Mouse (Mus musculus) hindbrain, embryonic 12.5 days (tissue): ENCODE results near the gene Olfr649. TPM values are rescaled to one million over a fixed set of nuclear protein-coding genes. Genes with fewer than 3 reads are reported as not detected.
A peak's percentile ranks its signal among the peaks of the same experiment; 100 is the strongest.

Experiments
- ATAC-seq: fragments of 200-750 bp; cut with Nextera tagmentation; 2 replicates; pipeline ENCODE4 v1.8.0; 2017; ENCODE audit warnings: moderate TSS enrichment; ENCODE audit not compliant: low FRiP score
- H3K27ac ChIP-seq: fragments of 300-500 bp; sonication (generic); 2 replicates; pipeline ENCODE4 v1.5.1; 2016; ENCODE audit warnings: mild to moderate bottlenecking
- H3K27me3 ChIP-seq: fragments of 300-500 bp; sonication (generic); 2 replicates; pipeline ENCODE4 v1.6.1; 2016; ENCODE audit warnings: mild to moderate bottlenecking
- H3K36me3 ChIP-seq: fragments of 300-500 bp; sonication (generic); 2 replicates; pipeline ENCODE4 v1.6.1; 2016; ENCODE audit warnings: mild to moderate bottlenecking
- H3K4me1 ChIP-seq: fragments of 300-500 bp; sonication (generic); 2 replicates; pipeline ENCODE4 v1.6.1; 2016
- H3K4me2 ChIP-seq: fragments of 300-500 bp; sonication (generic); replicated peaks from 2 replicates; pipeline ENCODE4 v1.6.1; 2016; ENCODE audit warnings: mild to moderate bottlenecking
- H3K4me3 ChIP-seq: fragments of 300-500 bp; sonication (generic); 2 replicates; pipeline ENCODE4 v1.5.1; 2016; ENCODE audit warnings: mild to moderate bottlenecking
- H3K9ac ChIP-seq: fragments of 300-500 bp; sonication (generic); 2 replicates; pipeline ENCODE4 v1.6.1; 2016; ENCODE audit warnings: mild to moderate bottlenecking, moderate library complexity
- H3K9me3 ChIP-seq: fragments of 300-500 bp; sonication (generic); replicated peaks from 2 replicates; pipeline ENCODE4 v1.6.1; 2016; ENCODE audit warnings: mild to moderate bottlenecking
- WGBS: fragments of 180-500 bp; shearing (Covaris S2); methylation state at CpG from one replicate; pipeline ENCODE4 v1.1.7; 2016; 5-methylcytosine and 5-hydroxymethylcytosine counted together
- polyA plus RNA-seq: library from polyadenylated mRNA; unstranded; fragments of >200 nt; fragmentation: Nextera tagmentation; extraction: Ambion mirVana; gene quantifications from 2 replicates; pipeline ENCODE4 v1.2.1, GENCODE M21; 2016

The Olfr649 gene
- polyA plus RNA-seq, result not detected in 2 replicates

DNA sequence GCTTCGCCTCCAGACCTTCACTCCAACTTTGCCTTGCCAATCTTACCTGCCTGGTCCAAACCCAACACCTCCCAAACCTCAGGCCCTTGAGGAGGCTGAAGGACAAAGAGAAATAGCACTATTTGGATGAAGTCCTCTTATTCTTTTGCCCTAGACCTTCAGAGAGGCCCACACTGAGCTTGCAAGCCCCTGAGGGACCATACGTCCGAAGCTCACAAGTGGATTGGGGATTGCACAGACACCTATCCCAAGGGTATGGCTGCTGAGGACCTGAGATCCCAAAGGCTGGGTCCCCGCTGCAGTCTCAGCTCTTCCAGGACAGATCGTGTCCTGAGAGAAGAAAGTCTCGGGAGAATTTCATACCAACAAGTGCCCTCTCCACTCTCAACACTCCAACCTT lies at the start of gene Olfr649:
Gene Olfr649 (minus strand): TSS at position 101 of the 400 bp plus-strand sequence.
- H3K9ac ChIP-seq, result no peak within 1 kb of the TSS
- H3K27ac ChIP-seq, result no peak within 1 kb of the TSS
- WGBS, result 87% methylated on average over 6 of the region's 6 CpGs
- H3K4me3 ChIP-seq, result no peak within 1 kb of the TSS
- no peaks in the 10 kb centered on the region for H3K36me3 ChIP-seq
- no peak for ATAC-seq
- no peak within 1 kb of the TSS for H3K4me2 ChIP-seq
- no peaks in the 10 kb centered on the region for H3K4me1 ChIP-seq
- H3K27me3 ChIP-seq, result no peaks in the 10 kb centered on the region
- H3K9me3 ChIP-seq, result no peaks in the 10 kb centered on the region

GRCm38 (mm10) chr7:104244287-104245181 lies 48.7 kb upstream of the Olfr649 start, which contains the start of gene Trim34a:
Gene Trim34a, plus strand, starts transcription at chr7:104244457.
- peak within 1 kb of the TSS; percentile 30 for H3K4me2 ChIP-seq
- WGBS, result 6% methylated on average over 13 of the region's 13 CpGs
- H3K27ac ChIP-seq, result no peak within 1 kb of the TSS

GRCm38 (mm10) chr7:104243616-104244015 lies 47.8 kb upstream of the Olfr649 start:
- 68% methylated on average over 1 of the region's 1 CpGs for WGBS

More at GRCm38 (mm10) chr7:104244287-104245181, 48.7 kb upstream of the Olfr649 start, which contains the start of gene Trim34a:
- Histone ChIP-seq H3K9ac (no peak within 1 kb of the TSS), H3K4me1 (no peaks in the 10 kb centered on the region), H3K36me3 (no peaks in the 10 kb centered on the region), H3K27me3 (no peaks in the 10 kb centered on the region), H3K9me3 (no peaks in the 10 kb centered on the region), H3K4me3 (peak within 1 kb of the TSS; percentile 26)
- no peak for ATAC-seq

DNA sequence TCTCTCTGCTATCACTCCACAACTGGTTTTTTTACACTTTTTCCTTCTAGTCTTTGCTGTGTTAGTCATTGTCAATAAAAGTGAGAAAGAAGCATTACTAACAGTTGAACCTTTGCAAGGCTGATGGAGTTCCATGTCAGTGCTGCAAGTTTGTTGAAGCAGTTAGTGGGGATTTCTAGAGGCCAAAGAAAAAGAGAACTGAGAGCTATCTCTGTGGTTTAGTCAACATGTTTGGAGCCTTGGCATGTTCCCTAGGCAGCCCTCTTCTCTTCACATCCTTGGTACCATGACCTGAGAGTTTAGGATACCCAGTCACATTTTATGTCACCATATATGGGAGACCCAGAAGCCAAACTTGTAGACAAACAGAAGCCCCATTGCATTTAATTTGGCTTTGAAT lies 45.1 kb upstream of the Olfr649 start:
- Histone ChIP-seq H3K4me3 (no peak overlapping the region), H3K9ac (no peak overlapping the region), H3K27me3 (no peaks in the 10 kb centered on the region), H3K4me1 (no peaks in the 10 kb centered on the region), H3K9me3 (no peaks in the 10 kb centered on the region), H3K27ac (no peak overlapping the region), H3K36me3 (no peaks in the 10 kb centered on the region), H3K4me2 (no peak overlapping the region)
- ATAC-seq, result no peak

More at GRCm38 (mm10) chr7:104243616-104244015, 47.8 kb upstream of the Olfr649 start:
- no peak overlapping the region for H3K9ac ChIP-seq
- ATAC-seq, result no peak
- H3K4me1 ChIP-seq, result no peaks in the 10 kb centered on the region
- no peaks in the 10 kb centered on the region for H3K27me3 ChIP-seq
- H3K4me2 ChIP-seq, result no peak overlapping the region
- no peak overlapping the region for H3K4me3 ChIP-seq
- no peaks in the 10 kb centered on the region for H3K9me3 ChIP-seq
- no peaks in the 10 kb centered on the region for H3K36me3 ChIP-seq
- H3K27ac ChIP-seq, result no peak overlapping the region

- H3K27ac ChIP-seq, result no peak overlapping the region
- no peaks in the 10 kb centered on the region for H3K9me3 ChIP-seq
- H3K4me1 ChIP-seq, result no peaks in the 10 kb centered on the region
- no peaks in the 10 kb centered on the region for H3K36me3 ChIP-seq
- no peak for ATAC-seq
- no peak overlapping the region for H3K9ac ChIP-seq
- H3K4me3 ChIP-seq, result no peak overlapping the region
- no peaks in the 10 kb centered on the region for H3K27me3 ChIP-seq
- H3K4me2 ChIP-seq, result no peak overlapping the region
- WGBS, result 36% methylated on average over 2 of the region's 2 CpGs
Observed at GRCm38 (mm10) chr7:104231203-104231602, 35.4 kb upstream of the Olfr649 start.

DNA sequence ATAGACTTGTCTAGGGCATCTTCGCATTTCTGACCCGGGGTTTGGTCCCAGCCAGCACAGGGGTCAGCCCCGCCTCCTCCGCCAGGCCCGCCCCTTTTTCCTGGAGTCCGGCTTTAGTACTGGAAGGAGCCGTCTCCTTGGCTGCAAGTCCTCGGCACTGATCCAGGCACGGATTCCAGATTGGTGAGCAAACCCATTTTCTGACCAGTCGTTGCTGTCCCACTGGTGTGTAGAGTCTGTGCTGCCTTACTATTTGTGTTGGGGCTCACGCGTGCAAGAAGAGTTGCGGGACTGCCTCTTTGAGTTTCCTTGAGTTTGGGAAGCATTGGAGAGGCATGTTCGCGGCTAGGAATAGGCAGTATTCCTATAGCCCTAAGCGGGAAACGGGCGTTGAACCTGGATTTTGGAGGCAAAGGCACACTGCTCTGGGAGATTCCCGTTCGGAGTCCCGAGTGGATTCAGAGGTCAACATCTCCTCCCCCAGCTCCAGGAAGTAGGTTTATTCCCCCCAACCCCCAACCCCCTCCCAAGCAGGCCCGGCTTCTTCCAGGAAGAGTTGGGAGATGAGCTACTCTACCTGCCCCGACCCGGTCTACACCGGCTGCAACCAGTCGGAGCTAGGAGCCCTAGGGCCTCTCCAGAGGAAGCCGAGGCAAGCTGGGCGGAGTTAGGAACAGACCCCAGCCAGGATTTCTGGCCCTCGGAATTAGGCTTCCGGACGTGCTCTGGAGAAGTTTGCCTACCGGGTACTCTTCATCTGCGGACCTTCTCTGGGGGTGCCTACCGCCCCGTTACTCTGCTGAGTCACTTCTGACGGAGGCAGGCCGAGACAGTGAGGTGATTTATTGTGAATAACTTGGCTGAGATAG lies 23.1 kb upstream of the Olfr649 start, which contains the start of gene Trim6:
Gene Trim6 (plus strand): TSS at position 93 of the 869 bp plus-strand sequence.
- 3% methylated on average over 37 of the region's 37 CpGs for WGBS
- Histone ChIP-seq H3K36me3 (no peaks in the 10 kb centered on the region), H3K4me2 (peak within 1 kb of the TSS; percentile 52), H3K4me1 (peaks cover 8% of the 10 kb centered on the region), H3K9me3 (no peaks in the 10 kb centered on the region), H3K27me3 (no peaks in the 10 kb centered on the region; the same call in 1 of the 2 replicates), H3K4me3 (peak within 1 kb of the TSS; percentile 27), H3K9ac (peak within 1 kb of the TSS; percentile 24; the same call in 1 of the 2 replicates), H3K27ac (no peak within 1 kb of the TSS)
- ATAC-seq, result peak; percentile 73

DNA sequence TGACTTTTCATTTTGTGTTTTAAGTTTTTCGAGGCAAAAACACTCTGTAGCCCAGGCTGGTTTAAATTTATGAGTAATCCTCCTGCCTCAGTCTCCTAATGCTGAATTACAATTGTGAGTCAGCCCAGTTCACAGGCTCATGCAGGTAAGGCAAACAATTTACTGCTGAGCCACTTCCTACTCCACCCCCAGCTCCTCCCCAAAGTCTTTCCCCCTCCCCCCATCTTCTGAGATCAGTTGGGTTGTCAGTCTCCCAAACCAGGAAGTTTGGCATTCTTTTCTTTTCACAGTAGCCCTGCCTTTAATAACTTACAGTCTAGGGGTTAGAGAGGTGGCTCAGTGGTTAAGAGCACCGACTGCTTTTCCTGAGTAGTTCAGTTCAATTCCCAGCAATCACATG lies 22.1 kb upstream of the Olfr649 start:
- Histone ChIP-seq H3K9me3 (no peaks in the 10 kb centered on the region), H3K4me3 (no peak overlapping the region), H3K27ac (no peak overlapping the region), H3K9ac (no peak overlapping the region), H3K4me2 (no peak overlapping the region), H3K27me3 (no peaks in the 10 kb centered on the region; the same call in 1 of the 2 replicates), H3K4me1 (peaks cover 8% of the 10 kb centered on the region), H3K36me3 (no peaks in the 10 kb centered on the region)
- no peak for ATAC-seq
- 86% methylated on average over 2 of the region's 2 CpGs for WGBS

DNA sequence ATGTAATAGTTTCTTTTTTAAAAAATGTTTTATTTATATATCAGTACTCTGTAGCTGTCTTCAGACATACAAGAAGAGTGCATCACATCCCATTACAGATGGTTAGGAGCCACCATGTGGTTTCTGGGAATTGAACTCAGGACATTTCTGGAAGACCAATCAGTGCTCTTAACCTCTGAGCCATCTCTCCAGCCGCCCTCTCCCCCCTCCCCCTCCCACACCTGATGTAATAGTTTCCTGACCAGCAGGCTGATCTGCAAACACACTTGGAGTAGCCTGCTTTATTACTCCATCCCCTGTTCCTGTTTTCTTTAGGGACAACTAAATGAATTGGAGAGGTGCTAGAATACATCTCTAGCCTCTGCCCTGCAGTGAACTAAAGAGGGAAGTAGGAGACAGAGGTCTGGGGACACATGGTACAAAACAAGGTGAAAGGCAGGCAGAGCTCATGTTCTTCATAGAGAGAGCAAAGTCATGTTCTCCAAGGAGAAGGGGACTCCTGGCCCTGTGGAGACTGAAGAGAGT lies 20.3 kb upstream of the Olfr649 start:
- no peak overlapping the region for H3K27ac ChIP-seq
- H3K4me3 ChIP-seq, result no peak overlapping the region
- peaks cover 8% of the 10 kb centered on the region for H3K4me1 ChIP-seq
- H3K27me3 ChIP-seq, result no peaks in the 10 kb centered on the region; the same call in 1 of the 2 replicates
- no peaks in the 10 kb centered on the region for H3K9me3 ChIP-seq
- WGBS, result 50% methylated on average over 1 of the region's 1 CpGs
- H3K9ac ChIP-seq, result no peak overlapping the region
- no peak for ATAC-seq
- no peaks in the 10 kb centered on the region for H3K36me3 ChIP-seq
- H3K4me2 ChIP-seq, result no peak overlapping the region

DNA sequence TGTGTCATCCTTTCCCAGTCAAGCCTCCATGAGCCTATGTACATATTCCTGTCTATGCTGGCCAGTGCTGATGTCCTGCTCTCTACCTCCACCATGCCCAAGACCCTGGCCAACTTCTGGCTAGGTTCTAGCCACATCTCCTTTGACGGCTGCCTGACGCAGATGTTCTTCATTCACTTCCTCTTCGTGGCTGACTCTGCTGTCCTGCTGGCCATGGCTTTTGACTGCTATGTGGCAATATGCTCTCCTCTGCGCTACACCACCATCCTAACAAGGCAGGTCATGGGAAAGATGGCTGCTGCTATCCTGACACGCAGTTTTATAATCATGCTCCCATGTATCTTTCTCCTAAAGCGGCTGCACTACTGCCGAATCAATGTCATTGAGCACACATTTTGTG lies 10.4 kb upstream of the Olfr649 start:
- Histone ChIP-seq H3K4me2 (no peak overlapping the region), H3K4me3 (no peak overlapping the region), H3K9ac (no peak overlapping the region), H3K9me3 (no peaks in the 10 kb centered on the region), H3K27me3 (no peaks in the 10 kb centered on the region), H3K36me3 (no peaks in the 10 kb centered on the region), H3K27ac (no peak overlapping the region), H3K4me1 (no peaks in the 10 kb centered on the region)
- 90% methylated on average over 7 of the region's 7 CpGs for WGBS
- ATAC-seq, result no peak

DNA sequence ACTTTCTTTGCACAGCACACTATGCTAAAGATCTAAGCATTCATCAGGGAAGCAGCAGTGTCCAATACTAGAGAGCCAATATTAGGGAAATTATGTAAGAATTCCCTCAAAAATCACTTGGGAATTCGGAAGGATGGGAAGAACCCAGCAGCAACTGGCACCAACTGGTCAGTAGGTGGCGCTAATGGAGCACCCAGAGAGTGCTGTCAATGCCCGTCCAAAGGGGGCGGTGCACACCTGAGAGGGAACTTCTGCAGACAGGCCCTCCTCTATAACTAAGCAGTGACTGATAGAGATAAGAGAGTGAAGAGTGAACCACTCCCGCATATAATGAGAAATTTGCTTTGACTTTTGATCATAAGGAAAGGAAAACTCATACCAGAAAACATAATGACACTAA lies 4.0 kb upstream of the Olfr649 start:
- H3K4me2 ChIP-seq, result no peak overlapping the region
- no peak overlapping the region for H3K27ac ChIP-seq
- H3K36me3 ChIP-seq, result no peaks in the 10 kb centered on the region
- no peaks in the 10 kb centered on the region for H3K4me1 ChIP-seq
- no peak overlapping the region for H3K4me3 ChIP-seq
- WGBS, result 8% methylated on average over 5 of the region's 5 CpGs
- no peak overlapping the region for H3K9ac ChIP-seq
- no peaks in the 10 kb centered on the region for H3K9me3 ChIP-seq
- no peak for ATAC-seq
- no peaks in the 10 kb centered on the region for H3K27me3 ChIP-seq

DNA sequence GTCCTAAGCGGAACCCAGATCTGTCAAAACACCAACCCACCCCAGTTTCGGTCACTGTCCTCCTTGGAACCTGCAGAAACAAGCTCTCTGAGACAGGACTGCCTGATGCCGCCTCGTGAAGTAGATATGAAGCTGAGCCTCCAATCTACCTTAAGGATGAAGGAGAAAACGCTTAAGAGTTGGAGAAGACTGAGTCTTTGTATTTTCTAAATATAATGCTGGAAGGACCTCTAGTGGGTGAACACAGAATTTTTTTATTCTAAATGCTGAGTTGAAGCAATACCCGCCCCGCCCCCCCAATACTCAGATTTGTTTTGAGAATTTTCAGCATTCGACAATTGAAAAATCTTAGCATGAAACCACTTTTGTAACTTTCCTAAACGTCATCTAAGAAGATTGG lies 4.5 kb downstream of the Olfr649 start:
- no peak overlapping the region for H3K27ac ChIP-seq
- WGBS, result 63% methylated on average over 9 of the region's 9 CpGs
- no peaks in the 10 kb centered on the region for H3K27me3 ChIP-seq
- no peaks in the 10 kb centered on the region for H3K36me3 ChIP-seq
- no peak overlapping the region for H3K4me2 ChIP-seq
- H3K9ac ChIP-seq, result no peak overlapping the region
- no peaks in the 10 kb centered on the region for H3K9me3 ChIP-seq
- H3K4me3 ChIP-seq, result no peak overlapping the region
- ATAC-seq, result no peak
- no peaks in the 10 kb centered on the region for H3K4me1 ChIP-seq

- no peaks in the 10 kb centered on the region for H3K27me3 ChIP-seq
- no peak for ATAC-seq
- WGBS, result 88% methylated on average over 2 of the region's 2 CpGs
- no peak within 1 kb of the TSS for H3K27ac ChIP-seq
- H3K4me2 ChIP-seq, result no peak within 1 kb of the TSS
- no peaks in the 10 kb centered on the region for H3K36me3 ChIP-seq
- no peak within 1 kb of the TSS for H3K4me3 ChIP-seq
- no peak within 1 kb of the TSS for H3K9ac ChIP-seq
- H3K9me3 ChIP-seq, result no peaks in the 10 kb centered on the region
- no peaks in the 10 kb centered on the region for H3K4me1 ChIP-seq
Observed at GRCm38 (mm10) chr7:104183292-104183691, 12.5 kb downstream of the Olfr649 start, which contains the start of gene Olfr648. Gene Olfr648, minus strand, starts transcription at chr7:104183392.
